Mouse (Mus musculus): ENCODE data around the gene Ank2. TPM values are rescaled to one million over a fixed set of nuclear protein-coding genes. Genes with fewer than 3 reads are reported as not detected.
"Not testable (repeated sequence)": the region's sequence is repeated elsewhere in the genome, so short reads cannot be mapped to it uniquely, and the experiment has no call there.

Gene Ank2
- total RNA-seq, 2 experiments from 2014 or later: 787 to 814 TPM

DNA sequence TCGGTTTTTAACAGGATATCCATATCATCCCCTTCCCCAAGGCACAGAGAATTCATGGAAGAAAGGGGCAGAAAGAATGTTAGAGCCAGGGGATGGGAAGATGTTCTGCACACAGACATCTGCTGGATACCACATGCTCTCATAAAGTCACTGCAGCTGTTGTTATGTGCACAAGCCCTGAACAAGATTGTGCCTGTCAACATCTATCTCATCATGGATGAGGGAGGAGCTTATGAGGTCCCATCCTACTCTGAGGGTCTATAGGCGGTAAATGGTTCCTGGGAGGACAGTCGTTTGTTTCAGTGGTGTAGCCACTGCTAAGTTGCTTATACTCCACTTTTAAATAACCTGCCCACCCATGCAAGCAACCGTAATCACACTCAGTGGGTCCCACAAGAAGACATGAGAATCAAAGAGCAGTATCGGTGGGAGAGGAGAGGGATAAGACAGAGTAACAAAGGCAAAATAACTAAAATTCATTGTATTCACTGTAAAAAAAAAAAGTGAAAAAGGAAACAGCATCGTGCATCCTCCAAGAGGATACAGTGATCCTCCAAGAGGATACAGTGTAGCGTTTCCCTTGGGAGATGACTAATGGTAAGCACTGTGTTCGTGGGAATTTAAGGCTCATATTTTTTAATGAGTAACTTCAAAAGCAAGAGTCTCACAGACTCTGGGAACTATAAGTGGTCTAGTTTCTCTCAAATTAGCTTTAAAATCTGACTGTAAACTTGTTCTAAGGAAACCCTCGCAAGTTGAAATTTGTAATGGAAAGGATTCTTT lies 136.3 kb downstream of the Ank2 start:
- no peak for DNase-seq (ENCODE audit: low spot score in 2 of 2)

DNA sequence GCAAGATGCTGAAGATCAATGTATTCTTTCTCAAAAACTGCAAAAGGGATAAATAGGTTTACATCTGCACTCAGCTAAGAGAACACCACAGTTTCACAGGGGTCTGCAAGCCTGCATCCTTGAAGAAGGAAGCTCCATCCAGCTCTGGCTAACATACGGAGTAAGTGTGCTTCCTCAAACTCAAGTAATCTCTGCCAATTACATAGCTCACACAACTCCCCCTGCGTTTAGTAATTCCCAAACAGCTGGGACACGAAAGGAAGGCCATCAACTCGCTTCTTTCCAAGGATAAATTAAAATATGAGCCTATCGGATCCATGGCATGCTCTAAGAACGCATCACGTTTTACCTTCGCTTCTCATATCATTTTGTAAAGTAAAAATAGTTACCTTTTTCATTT lies 137.3 kb downstream of the Ank2 start:
- no peak for DNase-seq (ENCODE audit: low spot score in 2 of 2)

DNA sequence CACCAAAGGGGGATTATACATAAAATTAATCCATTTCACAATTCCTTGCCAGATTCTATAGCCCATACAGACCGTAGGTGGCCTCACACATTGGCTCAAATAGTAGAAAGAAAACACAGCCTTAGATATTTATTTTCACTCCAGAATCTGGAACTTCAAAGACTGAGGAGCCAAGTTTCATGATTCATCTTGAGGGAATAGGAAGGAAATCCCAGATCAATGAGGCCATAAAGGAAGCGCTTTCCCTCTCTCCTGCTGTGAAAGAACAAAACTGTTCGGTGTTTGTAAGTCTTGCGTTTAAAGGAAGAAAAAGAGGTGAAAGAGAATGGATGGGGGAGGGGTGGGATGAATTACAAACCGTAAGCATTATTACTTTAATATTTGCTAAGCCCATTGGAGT lies 137.8 kb downstream of the Ank2 start:
- no peak for DNase-seq (ENCODE audit: low spot score in 2 of 2)

DNA sequence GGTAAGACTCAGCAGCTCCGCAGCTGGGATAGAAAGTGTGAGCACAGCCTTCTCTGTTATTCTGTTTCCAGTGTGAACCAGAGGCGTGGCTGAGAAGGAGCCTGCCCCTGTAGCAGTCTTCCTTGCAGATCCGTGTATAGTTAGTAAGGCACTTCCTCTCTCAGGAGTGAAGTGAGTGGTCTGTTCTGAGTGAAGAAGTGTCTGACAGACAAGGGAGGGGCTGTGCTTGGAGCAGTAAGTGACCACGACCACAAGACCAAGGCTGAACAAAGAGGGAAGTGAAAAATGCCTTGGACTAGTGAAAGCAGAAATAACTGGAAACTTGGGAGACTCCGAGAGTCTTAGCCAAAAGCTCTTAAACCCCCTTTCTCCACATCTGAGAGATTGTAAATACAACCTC lies 143.9 kb downstream of the Ank2 start:
- DNase-seq (ENCODE audit: low spot score in 2 of 2): no peak

GRCm38 (mm10) chr3:127350602-127351362 lies 148.4 kb downstream of the Ank2 start:
- no peak for DNase-seq (ENCODE audit: low spot score in 2 of 2)

- DNase-seq (ENCODE audit: low spot score in 2 of 2): no peak
These were observed 150.2 kb downstream of the Ank2 start for GRCm38 (mm10) chr3:127348926-127349325.

DNA sequence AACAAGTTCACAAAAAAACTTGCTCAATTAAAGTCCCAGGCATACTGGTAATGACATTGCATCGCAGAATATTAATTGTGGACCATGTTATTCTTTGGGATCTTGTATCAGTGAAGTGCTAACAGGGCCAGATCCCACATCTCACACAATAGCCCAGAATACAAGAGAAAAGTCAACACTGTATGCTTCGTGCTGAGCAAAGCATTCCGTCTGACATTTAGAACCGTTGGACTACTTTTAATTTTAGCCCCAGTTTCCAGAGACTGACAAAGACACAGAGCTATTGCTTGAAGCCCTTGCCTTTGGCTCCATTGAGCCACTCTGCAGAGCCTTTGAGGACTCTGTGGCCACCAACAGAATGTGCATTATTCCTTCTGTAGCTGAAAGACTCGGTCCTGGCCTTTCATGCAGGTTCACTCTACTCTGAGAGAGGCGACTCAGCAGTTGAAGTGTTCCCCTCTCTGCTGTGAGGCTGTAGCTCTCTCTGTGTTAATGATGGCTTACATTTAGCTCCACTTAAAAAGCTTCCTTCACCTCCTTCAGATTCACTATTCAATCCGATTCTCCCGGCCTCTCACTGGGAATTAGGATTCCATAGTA lies 153.2 kb downstream of the Ank2 start:
- DNase-seq (ENCODE audit: low spot score in 2 of 2): no peak

- no peak for DNase-seq (ENCODE audit: low spot score in 2 of 2)
These were observed 157.8 kb downstream of the Ank2 start for GRCm38 (mm10) chr3:127341300-127341699.

GRCm38 (mm10) chr3:127334876-127335275 lies 164.3 kb downstream of the Ank2 start:
- DNase-seq (ENCODE audit: low spot score in 2 of 2): peak in 1 of 2 experiments; percentile 21

DNA sequence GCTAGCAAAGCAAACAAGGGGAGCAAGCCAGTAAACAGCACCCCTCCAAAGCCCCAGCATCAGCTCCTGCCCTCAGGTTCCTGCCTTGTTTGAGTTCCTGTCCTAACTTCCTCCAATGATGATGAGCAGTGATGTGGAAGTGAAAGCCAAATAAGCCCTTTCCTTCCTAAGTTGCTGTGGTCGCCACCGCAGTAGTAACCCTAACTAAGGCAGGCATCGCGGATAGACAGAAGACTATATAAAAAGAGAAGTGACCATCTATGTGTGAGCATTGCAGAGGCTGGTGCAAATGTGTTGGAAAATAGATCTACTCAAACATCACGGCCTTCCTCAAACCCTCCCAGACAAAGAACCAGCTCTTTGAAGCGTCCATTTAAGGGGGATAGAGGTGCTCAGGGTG lies 167.6 kb downstream of the Ank2 start:
- no peak for DNase-seq (ENCODE audit: low spot score in 2 of 2)

- DNase-seq (ENCODE audit: low spot score in 2 of 2): no peak
These were observed 172.8 kb downstream of the Ank2 start for GRCm38 (mm10) chr3:127326355-127326754.

- DNase-seq (ENCODE audit: low spot score in 2 of 2): peak; percentile 35 to 68
These were observed 176.3 kb downstream of the Ank2 start for GRCm38 (mm10) chr3:127322870-127323269.

DNA sequence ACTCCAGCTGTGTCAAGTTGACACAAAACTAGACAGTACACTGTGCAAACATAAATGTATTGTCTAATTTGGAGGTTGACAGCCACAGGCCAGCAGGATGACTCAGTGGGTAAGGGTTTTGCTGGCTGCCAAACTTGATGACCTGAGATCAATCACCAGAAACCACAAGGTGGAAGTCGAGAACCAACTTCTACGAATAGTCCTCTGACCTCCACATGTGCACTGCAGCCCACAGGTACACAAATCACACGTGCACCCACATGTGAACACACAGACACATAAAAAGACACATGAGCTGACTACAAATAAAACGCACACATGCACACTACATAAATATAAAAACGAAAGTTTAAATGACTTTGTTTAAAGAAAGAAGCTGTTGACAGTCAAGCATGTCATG lies 177.5 kb downstream of the Ank2 start:
- DNase-seq (ENCODE audit: low spot score in 2 of 2): no peak

DNA sequence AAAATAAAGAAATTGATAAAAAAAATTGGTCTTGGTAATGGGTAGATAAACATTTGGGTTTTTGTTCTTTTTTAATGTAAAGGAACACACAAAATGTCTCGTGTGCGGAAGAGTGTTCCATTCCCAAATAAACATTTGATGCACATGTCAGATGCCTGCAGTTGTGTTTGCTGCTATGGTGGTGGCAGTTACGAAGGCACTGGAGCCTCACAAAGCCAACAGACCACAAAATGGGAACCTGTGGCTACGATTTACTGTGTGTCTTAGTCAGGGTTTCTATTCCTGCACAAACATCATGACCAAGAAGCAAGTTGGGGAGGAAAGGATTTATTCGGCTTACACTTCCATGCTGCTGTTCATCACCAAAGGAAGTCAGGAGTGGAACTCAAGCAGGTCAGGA lies 178.1 kb downstream of the Ank2 start:
- not testable (repeated sequence) for DNase-seq (ENCODE audit: low spot score in 2 of 2)

GRCm38 (mm10) chr3:127320311-127320710 lies 178.8 kb downstream of the Ank2 start:
- DNase-seq (ENCODE audit: low spot score in 2 of 2): no peak

GRCm38 (mm10) chr3:127317641-127318040 lies 181.5 kb downstream of the Ank2 start:
- DNase-seq (ENCODE audit: low spot score in 2 of 2): no peak

DNA sequence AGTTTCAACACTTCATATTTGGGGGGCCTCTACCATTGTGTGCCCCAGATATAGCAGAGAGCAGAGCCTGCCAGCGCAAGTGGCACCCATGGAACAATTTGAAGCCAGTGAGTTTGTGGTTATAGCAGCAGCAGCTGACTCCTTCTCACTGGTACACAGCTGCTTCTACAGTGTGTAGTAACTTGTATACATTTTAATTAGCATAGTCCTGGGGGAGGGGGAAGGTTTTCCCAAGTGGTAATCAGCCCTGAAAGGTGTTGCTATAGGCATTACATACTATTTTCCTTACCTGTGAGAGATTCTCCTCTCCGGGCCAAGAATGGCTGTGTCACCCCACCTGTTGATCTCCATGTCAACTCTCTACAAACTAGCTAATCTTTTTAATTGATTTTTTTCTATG lies 182.4 kb downstream of the Ank2 start:
- DNase-seq (ENCODE audit: low spot score in 2 of 2): no peak

- no peak for DNase-seq (ENCODE audit: low spot score in 2 of 2)
These were observed 187.6 kb downstream of the Ank2 start for GRCm38 (mm10) chr3:127311521-127311920.

DNA sequence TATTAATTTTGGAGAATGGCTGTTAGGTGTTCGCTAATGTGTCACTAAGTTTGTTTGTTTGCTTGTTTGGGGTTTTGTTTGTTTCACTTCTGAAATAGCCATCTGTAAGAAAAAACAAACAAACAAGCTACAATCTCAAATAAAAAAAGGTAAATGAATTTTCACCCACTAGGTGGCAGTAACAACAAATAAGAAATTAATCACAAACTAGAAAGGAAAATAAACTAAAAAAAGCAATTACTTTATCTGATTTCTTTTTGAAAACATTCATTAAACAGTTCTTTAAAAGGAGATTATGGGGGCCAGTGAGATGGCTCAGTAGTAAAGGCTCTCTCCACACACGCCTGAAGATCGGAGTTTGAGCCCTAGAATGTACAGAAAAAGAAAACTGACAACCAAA lies 189.1 kb downstream of the Ank2 start:
- DNase-seq (ENCODE audit: low spot score in 2 of 2): no peak

DNA sequence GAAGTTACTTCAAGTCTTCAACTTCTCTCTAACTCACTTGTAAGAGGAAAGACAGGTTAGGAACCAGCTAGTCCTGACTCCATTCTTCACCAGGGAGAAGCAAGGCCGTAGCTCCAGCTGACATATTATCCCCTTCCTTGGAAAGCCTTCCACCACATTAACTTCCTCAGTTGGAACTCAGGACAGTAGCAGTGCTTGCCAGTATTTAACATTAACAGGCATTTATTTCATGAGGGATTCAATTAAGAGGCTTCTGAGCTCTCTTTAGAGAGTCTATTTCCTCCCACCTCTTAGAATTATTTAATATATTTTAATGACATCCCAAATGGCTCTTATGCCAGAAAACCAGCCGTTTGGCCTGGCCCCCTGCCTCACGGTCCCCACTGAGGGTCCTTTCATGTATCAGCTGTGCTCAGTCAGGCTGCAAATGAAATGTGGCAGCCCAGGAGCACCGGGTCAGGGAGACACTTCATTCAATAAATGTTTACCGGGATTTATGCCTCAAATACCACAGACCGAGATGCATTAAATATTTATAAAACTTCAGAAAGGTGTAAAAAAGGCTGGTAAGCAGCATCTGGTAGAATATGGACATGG lies 195.1 kb downstream of the Ank2 start:
- no peak for DNase-seq (ENCODE audit: low spot score in 2 of 2)

DNA sequence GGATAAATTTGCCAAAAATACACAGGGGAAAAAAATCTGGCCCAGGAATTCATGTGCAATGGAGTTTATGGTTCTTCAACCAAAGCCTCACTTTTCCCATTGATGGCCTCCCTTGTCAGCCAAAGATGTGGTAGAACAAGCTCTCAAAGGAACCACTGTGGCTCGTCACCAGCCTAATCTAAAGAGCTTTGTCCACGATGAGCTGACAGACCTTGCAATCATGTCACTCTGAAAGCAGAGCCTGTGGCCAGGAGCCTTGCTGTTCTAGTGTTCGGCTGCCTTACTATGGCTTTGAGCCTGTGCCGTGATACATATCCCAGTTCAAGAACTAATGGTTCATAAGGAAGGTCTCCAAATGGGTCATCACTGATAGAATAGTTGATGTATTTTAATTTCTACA lies 196.1 kb downstream of the Ank2 start:
- DNase-seq (ENCODE audit: low spot score in 2 of 2): no peak

DNA sequence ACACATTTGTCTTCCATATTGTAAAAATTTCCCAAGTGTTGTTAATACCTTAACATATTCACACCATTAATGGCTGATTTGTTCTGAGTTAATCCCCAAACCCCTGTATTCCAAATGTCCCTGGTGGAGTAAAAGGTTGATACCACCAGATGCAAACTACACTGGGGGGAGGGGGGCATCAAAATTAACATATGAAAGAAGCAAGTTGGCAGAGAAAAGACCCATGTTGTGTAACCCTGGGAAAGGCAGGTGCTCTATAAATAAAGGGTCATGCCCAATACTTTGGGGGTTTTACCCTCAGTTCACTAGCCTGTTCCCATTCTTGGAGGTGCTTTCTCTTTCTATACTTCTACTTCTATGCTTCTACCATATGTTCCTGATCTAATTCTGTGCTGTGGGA lies 198.4 kb downstream of the Ank2 start:
- no peak for DNase-seq (ENCODE audit: low spot score in 2 of 2)
